In the genomic region with DNA sequence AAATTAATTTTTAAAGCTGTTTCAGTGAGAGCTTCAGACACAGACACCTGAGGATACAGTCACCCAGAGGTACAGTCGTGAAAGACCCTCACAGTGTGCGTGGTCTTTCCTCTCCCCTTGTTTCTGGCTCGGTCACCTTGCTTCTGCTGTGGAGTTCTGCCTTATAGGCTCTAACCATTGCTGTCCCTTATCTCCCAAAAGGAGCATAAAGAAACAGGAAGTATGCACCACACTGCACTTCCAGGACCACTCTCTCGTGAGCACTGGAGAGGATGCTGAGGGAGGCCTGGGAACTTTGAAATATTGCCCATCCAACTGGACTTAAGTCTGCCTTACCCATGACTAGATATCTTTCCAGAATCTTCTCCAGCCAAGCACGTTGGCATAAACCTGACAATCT, we compare ENCODE assay signal across 31 mouse cellular contexts. TPM values are rescaled to one million over a fixed set of nuclear protein-coding genes. Genes with fewer than 3 reads are reported as not detected.
"Had no signal": no experiment of that assay in that cellular context is flagged by ENCODE, and none has a peak within 500 bp of the region (broad histone marks: within the 10 kb centered on the region; RNA-seq: fewer than 3 reads in every experiment).

No protein-coding gene starts in this region.

- H3K36me3 ChIP-seq: embryonic facial prominence, embryonic 10.5 days; embryonic facial prominence, embryonic 12.5 days; embryonic facial prominence, embryonic 13.5 days; embryonic facial prominence, embryonic 15.5 days; forebrain, embryonic 10.5 days; forebrain, embryonic 12.5 days; forebrain, embryonic 15.5 days; heart, embryonic 10.5 days had no signal

- H3K27ac ChIP-seq: embryonic facial prominence, embryonic 10.5 days; embryonic facial prominence, embryonic 12.5 days; embryonic facial prominence, embryonic 13.5 days; embryonic facial prominence, embryonic 15.5 days; forebrain, embryonic 10.5 days; forebrain, embryonic 12.5 days; forebrain, embryonic 13.5 days; forebrain, embryonic 15.5 days; gastrocnemius, adult 2 months; heart, embryonic 10.5 days had no signal

- H3K27me3 ChIP-seq: embryonic facial prominence, embryonic 12.5 days; embryonic facial prominence, embryonic 13.5 days; embryonic facial prominence, embryonic 15.5 days; forebrain, embryonic 12.5 days; forebrain, embryonic 13.5 days; forebrain, embryonic 15.5 days had no signal

- H3K4me3 ChIP-seq: embryonic facial prominence, embryonic 10.5 days; embryonic facial prominence, embryonic 12.5 days; embryonic facial prominence, embryonic 13.5 days; embryonic facial prominence, embryonic 15.5 days; erythroblast, embryonic 14.5 days; forebrain, embryonic 10.5 days; forebrain, embryonic 12.5 days; forebrain, embryonic 13.5 days; forebrain, embryonic 15.5 days; gastrocnemius, adult 2 months; heart, adult 2 months; heart, embryonic 10.5 days had no signal

- ATAC-seq: forebrain, embryonic 13.5 days; forebrain, embryonic 14.5 days; forebrain, embryonic 15.5 days; forebrain, embryonic 16.5 days; forebrain, postnatal 0 days had no signal

- H3K9me3 ChIP-seq: embryonic facial prominence, embryonic 10.5 days; embryonic facial prominence, embryonic 12.5 days; embryonic facial prominence, embryonic 13.5 days; embryonic facial prominence, embryonic 15.5 days; forebrain, embryonic 12.5 days; forebrain, embryonic 15.5 days; heart, embryonic 10.5 days had no signal

- H3K9ac ChIP-seq: embryonic facial prominence, embryonic 12.5 days; embryonic facial prominence, embryonic 13.5 days; embryonic facial prominence, embryonic 15.5 days; forebrain, embryonic 12.5 days; forebrain, embryonic 13.5 days; forebrain, embryonic 15.5 days; forebrain, postnatal 0 days had no signal

- H3K4me1 ChIP-seq: embryonic facial prominence, embryonic 12.5 days; embryonic facial prominence, embryonic 13.5 days; embryonic facial prominence, embryonic 15.5 days; forebrain, embryonic 10.5 days; forebrain, embryonic 12.5 days; forebrain, embryonic 13.5 days; forebrain, embryonic 15.5 days; heart, embryonic 10.5 days had no signal

- DNase-seq: cerebellum, adult 9-11 months; cerebellum, postnatal 10 days; cerebellum, postnatal 14 days; cerebellum, postnatal 25 days; cerebellum, postnatal 36 days; embryo, embryonic 11 days; forebrain, postnatal 0 days; gastrocnemius, adult 2 months; gastrocnemius, postnatal 10 days; gastrocnemius, postnatal 14 days; gastrocnemius, postnatal 25 days; gastrocnemius, postnatal 36 days; heart, adult 11 months; heart, adult 18-20 months; heart, adult 2 months had no signal

RNA-seq across cellular contexts. Expression of a gene that starts 34.3 kb away (rescaled TPM):
- total RNA-seq: forebrain, postnatal 0 days; granulocyte monocyte progenitor cell, adult 5-6 weeks had no signal
- polyA plus RNA-seq: embryonic facial prominence, embryonic 11.5 days; embryonic facial prominence, embryonic 13.5 days; erythroblast, embryonic 14.5 days; forebrain, embryonic 10.5 days; forebrain, embryonic 11.5 days; forebrain, embryonic 12.5 days; forebrain, embryonic 13.5 days; forebrain, embryonic 14.5 days; forebrain, embryonic 15.5 days; forebrain, embryonic 16.5 days; forebrain, postnatal 0 days; gonadal fat pad, adult 2 months had no signal

RNA-seq across cellular contexts. Expression of a gene that starts 42.7 kb away (rescaled TPM):
- polyA plus RNA-seq: erythroblast, embryonic 14.5 days had no signal
